Mouse (Mus musculus) megakaryocyte, embryonic 14.5 days (primary cell): Measurements from ENCODE around the gene Gtf3c4.

Source experiments
- FLI1 ChIP-seq: IDR thresholded peaks from 2 replicates; pipeline ENCODE4 v1.6.1; 2012; ENCODE audit warnings: low read length, inconsistent platforms, mixed read lengths
- GATA1 ChIP-seq: IDR thresholded peaks from 3 replicates; pipeline ENCODE4 v1.6.1; 2012; ENCODE audit warnings: mixed read lengths, low read length, inconsistent platforms, borderline replicate concordance

DNA sequence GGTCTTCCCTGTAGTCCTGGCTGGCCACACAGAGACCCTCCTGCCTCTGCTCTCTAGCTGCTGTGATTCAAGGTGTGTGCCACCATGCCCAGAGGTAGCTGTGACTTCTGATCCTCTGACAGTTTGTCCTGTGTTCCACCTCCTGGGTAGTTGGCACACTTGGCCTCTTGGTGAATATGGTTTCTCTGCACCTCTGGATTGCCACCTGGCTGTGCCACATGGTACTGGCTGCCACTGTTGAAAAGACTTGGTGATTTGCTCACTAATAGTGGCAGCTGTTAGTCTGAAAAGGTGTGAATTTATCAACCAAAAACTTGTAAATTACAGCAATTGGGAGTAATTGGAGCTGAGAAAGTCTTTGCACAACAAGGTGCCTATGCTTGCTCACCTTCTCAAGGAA lies 23.7 kb upstream of the Gtf3c4 start:
- TF ChIP-seq GATA1 (no peak), FLI1 (no peak)
